Mouse (Mus musculus) neural tube, embryonic 12.5 days (tissue): ENCODE results near the gene Itga3. TPM values are rescaled to one million over a fixed set of nuclear protein-coding genes. Genes with fewer than 3 reads are reported as not detected.
A peak's percentile ranks its signal among the peaks of the same experiment; 100 is the strongest.

Experiments
- ATAC-seq: fragments of 200-750 bp; cut with Nextera tagmentation; 2 replicates; pipeline ENCODE4 v1.8.0; 2017; ENCODE audit warnings: low read depth, mild to moderate bottlenecking, moderate TSS enrichment, moderate library complexity; ENCODE audit not compliant: low FRiP score
- H3K27ac ChIP-seq: fragments of 300-500 bp; sonication (generic); 2 replicates; pipeline ENCODE4 v1.5.1; 2016
- H3K27me3 ChIP-seq: fragments of 300-500 bp; sonication (generic); replicated peaks from 2 replicates; pipeline ENCODE4 v1.6.1; 2016; ENCODE audit warnings: mild to moderate bottlenecking
- H3K36me3 ChIP-seq: fragments of 300-500 bp; sonication (generic); 2 replicates; pipeline ENCODE4 v1.6.1; 2016; ENCODE audit warnings: mild to moderate bottlenecking
- H3K4me1 ChIP-seq: fragments of 300-500 bp; sonication (generic); 2 replicates; pipeline ENCODE4 v1.6.1; 2016
- H3K4me2 ChIP-seq: fragments of 300-500 bp; sonication (generic); replicated peaks from 2 replicates; pipeline ENCODE4 v1.6.1; 2016; ENCODE audit warnings: mild to moderate bottlenecking
- H3K4me3 ChIP-seq: fragments of 300-500 bp; sonication (generic); 2 replicates; pipeline ENCODE4 v1.5.1; 2016
- H3K9ac ChIP-seq: fragments of 300-500 bp; sonication (generic); 2 replicates; pipeline ENCODE4 v1.6.1; 2016; ENCODE audit warnings: mild to moderate bottlenecking
- H3K9me3 ChIP-seq: fragments of 300-500 bp; sonication (generic); 2 replicates; pipeline ENCODE4 v1.6.1; 2016; ENCODE audit warnings: mild to moderate bottlenecking
- WGBS: fragments of 180-500 bp; shearing (Covaris S2); methylation state at CpG from one replicate; pipeline ENCODE4 v1.1.7; 2016; 5-methylcytosine and 5-hydroxymethylcytosine counted together
- polyA plus RNA-seq: library from polyadenylated mRNA; unstranded; fragments of >200 nt; fragmentation: Nextera tagmentation; extraction: Ambion mirVana; gene quantifications from 2 replicates; pipeline ENCODE4 v1.2.1, GENCODE M21; 2016

The Itga3 gene
- polyA plus RNA-seq, result 7.6 and 9.3 TPM in 2 replicates

DNA sequence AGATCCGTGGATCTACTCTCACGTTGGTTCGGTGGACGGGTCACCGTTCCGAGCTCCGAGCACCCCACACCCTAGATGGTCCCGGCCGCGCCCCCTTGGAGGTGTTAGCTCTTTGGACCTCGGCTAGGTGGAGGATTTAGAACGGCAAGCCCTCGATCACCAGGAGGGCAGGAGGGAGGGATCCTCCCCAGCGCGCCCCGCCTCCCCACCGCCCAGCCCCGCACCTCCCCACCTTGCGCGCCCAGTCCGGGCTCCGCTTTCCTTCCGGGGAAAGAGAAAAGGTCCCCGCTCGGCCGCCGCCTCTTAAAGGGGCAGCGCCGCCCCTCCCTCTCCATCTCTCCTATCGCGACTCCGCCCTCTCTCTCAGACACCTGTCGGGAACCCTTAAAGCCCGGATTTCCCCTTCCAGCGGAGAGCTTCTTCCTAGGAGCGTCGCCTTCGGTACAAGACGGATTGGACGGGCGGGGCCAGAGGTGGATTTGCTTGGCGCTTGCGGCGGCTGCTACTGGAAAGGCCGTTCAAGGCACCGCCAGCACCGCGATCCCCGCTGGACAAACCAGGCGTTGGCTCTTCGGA lies at the start of gene Itga3:
TSS of gene Itga3 (minus strand) at position 266 of the 576 bp plus-strand sequence.
- Histone ChIP-seq H3K27ac (0 out of 2 replicates have a peak within 1 kb of the TSS, but pooled peaks have one; percentile 7), H3K4me1 (peaks cover 20% of the 10 kb centered on the region), H3K4me2 (peak within 1 kb of the TSS; percentile 88), H3K27me3 (peaks cover 54% of the 10 kb centered on the region), H3K36me3 (no peaks in the 10 kb centered on the region), H3K4me3 (peak within 1 kb of the TSS; percentile 59), H3K9ac (peak within 1 kb of the TSS; percentile 67), H3K9me3 (no peaks in the 10 kb centered on the region)
- under 1% methylated on average over 45 of the region's 51 CpGs for WGBS
- peak; percentile 66 for ATAC-seq

DNA sequence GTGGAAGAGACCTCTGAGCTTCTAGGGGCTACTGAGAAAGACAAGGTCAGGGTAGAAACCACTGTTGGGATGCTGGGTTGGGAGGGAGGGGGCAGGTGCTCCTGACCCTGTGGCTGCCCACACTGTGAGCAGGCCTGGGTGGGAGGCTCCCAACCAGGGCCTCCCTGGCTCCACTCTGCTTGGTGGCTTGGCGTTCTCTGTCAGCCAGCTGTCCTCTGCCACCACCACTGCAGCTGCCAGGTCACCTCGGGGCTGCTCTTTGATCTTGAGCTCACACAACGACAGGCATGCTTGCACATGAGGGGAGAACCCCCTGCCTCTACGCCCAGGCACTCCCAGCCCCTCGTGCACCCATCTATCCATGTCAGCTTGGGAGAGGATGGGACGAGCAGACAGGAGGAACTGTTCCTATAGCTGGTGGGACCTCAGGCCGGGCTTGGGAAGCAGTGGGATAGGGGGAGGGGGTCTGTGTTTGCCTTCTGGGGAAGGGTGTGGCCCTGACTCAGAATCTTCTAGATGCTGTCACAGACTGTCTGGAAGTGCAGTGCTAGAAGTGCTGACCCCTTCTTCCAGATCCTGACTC lies 48.9 kb upstream of the Itga3 start:
- H3K36me3 ChIP-seq, result no peaks in the 10 kb centered on the region
- no peak overlapping the region for H3K4me2 ChIP-seq
- H3K27me3 ChIP-seq, result peaks cover 67% of the 10 kb centered on the region
- no peak overlapping the region for H3K27ac ChIP-seq
- no peaks in the 10 kb centered on the region for H3K9me3 ChIP-seq
- no peak overlapping the region for H3K9ac ChIP-seq
- H3K4me1 ChIP-seq, result peaks cover 23% of the 10 kb centered on the region
- 17% methylated on average over 7 of the region's 7 CpGs for WGBS
- H3K4me3 ChIP-seq, result no peak overlapping the region
- no peak for ATAC-seq

DNA sequence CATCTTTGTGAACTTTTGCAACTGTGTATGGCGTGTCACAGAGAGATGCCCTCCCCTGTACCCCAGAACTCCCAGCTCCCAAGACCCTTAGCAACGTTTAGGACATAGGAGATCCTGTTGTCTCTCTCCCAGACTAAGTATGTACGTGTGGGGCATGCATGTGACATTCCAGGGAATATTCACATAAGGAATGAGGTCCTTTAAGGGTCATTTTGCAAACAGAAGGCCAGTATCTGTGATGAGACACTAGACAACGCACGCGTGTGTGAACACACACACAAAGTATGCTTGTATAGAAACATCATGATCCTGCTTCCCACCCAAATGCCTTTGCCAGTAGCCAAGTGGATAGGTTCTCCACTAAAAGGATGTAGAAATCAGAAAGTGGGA lies 45.5 kb upstream of the Itga3 start:
- Histone ChIP-seq H3K27ac (no peak overlapping the region), H3K9me3 (no peaks in the 10 kb centered on the region), H3K4me1 (peaks cover 29% of the 10 kb centered on the region), H3K4me3 (no peak overlapping the region), H3K9ac (no peak overlapping the region), H3K27me3 (peaks cover 88% of the 10 kb centered on the region), H3K4me2 (0 out of 2 replicates have a peak overlapping the region, but pooled peaks have one; percentile 73), H3K36me3 (no peaks in the 10 kb centered on the region)
- no peak for ATAC-seq
- 28% methylated on average over 6 of the region's 6 CpGs for WGBS

DNA sequence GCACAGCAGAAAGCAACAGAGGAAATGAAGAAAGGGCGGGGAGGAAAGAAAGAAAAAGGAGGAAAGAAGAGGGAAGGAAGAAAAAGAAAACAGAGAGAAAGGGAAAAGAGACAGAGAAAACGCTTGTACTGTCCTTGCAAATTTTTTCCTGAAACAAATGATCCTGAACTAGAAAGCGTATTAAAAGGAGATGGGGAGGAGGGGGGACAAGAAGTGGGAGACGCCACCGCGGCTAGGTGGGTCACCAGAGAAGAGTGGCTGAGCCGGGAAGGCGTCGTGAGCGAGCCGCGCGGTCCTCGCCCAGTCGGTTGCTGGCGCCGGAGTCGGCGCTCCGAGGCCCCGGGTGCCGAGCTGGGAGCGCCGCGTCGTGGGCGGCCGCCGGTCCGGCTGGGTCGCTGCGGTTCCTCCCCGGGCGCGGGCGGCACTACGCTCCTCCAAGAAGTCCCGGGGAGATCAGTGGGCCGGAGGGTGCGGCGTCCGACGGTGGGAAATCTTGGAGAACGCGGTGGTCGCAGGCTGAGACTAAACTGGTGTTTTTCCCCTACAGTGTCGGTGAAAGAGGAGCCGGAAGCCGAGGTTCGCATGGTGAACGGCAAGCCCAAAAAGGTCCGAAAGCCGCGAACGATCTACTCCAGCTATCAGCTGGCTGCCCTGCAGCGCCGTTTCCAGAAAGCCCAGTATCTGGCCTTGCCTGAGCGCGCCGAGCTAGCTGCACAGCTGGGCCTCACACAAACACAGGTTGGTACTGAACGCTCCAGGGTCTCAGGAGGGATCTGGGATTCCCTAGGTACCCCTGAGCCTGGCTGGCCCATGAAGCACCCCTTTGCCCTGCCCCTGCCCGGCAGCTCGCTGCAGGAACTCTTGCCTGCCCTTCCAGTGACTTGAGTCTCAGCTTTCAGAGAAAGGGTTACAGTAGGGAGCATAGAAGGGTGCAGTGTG lies 44.8 kb upstream of the Itga3 start:
- no peak for ATAC-seq
- peak overlapping the region; percentile 73 for H3K4me2 ChIP-seq
- H3K9ac ChIP-seq, result no peak overlapping the region
- H3K27me3 ChIP-seq, result peaks cover 87% of the 10 kb centered on the region
- peak overlapping the region; percentile 41 for H3K4me3 ChIP-seq
- H3K4me1 ChIP-seq, result peaks cover 24% of the 10 kb centered on the region
- no peaks in the 10 kb centered on the region for H3K9me3 ChIP-seq
- no peak overlapping the region for H3K27ac ChIP-seq
- WGBS, result under 1% methylated on average over 63 of the region's 63 CpGs
- H3K36me3 ChIP-seq, result no peaks in the 10 kb centered on the region

DNA sequence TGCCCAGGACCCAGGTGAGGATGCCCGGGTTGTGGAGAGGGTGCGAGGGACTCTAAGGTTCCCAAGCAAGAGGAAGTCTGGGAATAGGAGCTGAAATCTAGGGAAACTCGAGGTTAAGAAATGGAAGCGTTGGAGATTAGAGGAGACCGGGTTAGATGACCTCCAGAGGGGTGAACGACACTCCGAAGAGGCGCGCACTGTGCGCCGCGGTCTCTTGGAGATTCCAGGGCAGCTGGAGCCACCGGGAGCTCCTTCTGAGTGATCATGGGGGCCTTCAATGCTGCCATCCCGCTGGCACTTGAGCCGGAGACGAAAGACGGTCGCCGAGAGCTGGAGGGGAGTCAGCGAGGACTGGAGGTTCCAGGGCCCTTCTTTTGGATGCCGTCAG lies 44.0 kb upstream of the Itga3 start:
- under 1% methylated on average over 21 of the region's 21 CpGs for WGBS
- H3K4me3 ChIP-seq, result peak overlapping the region; percentile 41
- no peaks in the 10 kb centered on the region for H3K36me3 ChIP-seq
- no peak for ATAC-seq
- H3K4me2 ChIP-seq, result peak overlapping the region; percentile 73
- no peaks in the 10 kb centered on the region for H3K9me3 ChIP-seq
- peaks cover 19% of the 10 kb centered on the region for H3K4me1 ChIP-seq
- H3K9ac ChIP-seq, result 0 out of 2 replicates have a peak overlapping the region, but pooled peaks have one; percentile 44
- H3K27ac ChIP-seq, result no peak overlapping the region
- peaks cover 80% of the 10 kb centered on the region for H3K27me3 ChIP-seq

DNA sequence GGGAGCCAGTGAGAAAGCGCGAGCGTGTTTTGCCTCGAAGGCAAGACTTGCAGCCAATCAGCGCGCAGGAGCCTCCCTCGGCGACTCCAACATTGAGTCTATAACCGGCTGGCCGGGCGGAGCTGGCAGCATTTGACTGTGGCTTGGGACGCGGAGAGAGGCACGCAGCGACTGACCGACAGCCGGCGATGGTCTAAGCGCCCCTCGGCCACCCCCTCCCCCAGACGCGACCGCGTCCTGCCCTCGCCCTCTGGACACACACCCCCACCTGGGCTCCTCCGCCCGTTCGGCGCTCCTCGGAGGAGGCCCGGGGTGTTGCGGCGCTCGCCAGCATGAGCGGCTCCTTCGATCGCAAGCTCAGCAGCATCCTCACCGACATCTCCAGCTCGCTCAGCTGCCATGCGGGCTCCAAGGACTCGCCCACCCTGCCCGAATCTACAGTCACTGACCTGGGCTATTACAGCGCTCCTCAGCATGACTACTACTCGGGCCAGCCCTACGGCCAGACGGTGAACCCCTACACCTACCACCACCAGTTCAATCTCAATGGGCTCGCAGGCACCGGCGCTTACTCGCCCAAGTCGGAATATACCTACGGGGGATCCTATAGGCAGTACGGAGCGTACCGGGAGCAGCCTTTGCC lies 43.5 kb upstream of the Itga3 start, which contains the start of gene Dlx3:
TSS of gene Dlx3 (plus strand) at position 130 of the 643 bp plus-strand sequence.
- Histone ChIP-seq H3K9me3 (no peaks in the 10 kb centered on the region), H3K4me1 (peaks cover 19% of the 10 kb centered on the region), H3K27ac (no peak within 1 kb of the TSS), H3K4me2 (peak within 1 kb of the TSS; percentile 73), H3K4me3 (peak within 1 kb of the TSS; percentile 41), H3K36me3 (no peaks in the 10 kb centered on the region), H3K9ac (peak within 1 kb of the TSS; percentile 44), H3K27me3 (peaks cover 75% of the 10 kb centered on the region)
- under 1% methylated on average over 55 of the region's 55 CpGs for WGBS
- peak; percentile 72 for ATAC-seq

DNA sequence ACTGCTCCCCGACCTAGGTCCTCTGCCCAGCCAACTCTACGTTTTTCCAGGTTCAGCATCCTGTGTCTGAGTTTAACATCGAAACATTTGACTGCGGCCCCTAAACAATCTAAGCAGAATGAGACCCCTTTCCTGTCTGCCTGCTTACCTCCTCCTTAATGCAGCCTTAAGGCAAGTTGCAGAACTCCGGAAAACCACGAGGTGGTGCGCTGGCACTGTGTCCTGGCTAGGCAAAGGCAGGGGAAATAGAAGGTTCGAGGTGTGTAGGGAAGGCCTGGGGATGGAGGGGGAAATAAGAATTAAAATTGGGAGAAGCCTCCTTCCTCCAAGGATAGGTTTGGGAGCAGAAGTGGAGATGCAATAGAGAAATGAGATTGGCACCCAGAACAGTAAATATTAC lies 41.9 kb upstream of the Itga3 start:
- Histone ChIP-seq H3K4me2 (no peak overlapping the region), H3K27me3 (peaks cover 63% of the 10 kb centered on the region), H3K9me3 (no peaks in the 10 kb centered on the region), H3K9ac (no peak overlapping the region), H3K4me1 (peaks cover 19% of the 10 kb centered on the region), H3K27ac (no peak overlapping the region), H3K36me3 (no peaks in the 10 kb centered on the region), H3K4me3 (no peak overlapping the region)
- WGBS, result 7% methylated on average over 8 of the region's 8 CpGs
- no peak for ATAC-seq

DNA sequence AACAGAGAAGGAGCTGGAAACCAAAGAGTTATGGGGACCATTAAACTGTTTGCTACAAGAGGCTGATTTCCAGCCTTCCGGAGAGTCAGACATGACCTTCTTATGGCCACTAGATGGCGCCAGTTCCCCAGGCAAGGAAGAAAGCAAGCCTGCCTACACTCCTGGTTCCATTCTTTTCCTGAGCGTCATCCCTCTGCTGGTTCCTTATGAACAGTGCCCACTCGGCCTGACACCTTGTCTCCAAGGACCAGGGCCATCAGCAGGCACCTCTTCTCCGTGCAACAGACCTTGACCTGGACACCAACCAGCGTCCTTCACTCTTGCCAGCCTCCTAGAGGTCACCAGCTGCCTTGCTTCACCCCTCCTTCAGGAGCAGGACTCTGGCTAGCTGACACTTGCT lies 40.4 kb upstream of the Itga3 start:
- WGBS, result 3% methylated on average over 6 of the region's 6 CpGs
- H3K36me3 ChIP-seq, result no peaks in the 10 kb centered on the region
- no peaks in the 10 kb centered on the region for H3K9me3 ChIP-seq
- peaks cover 19% of the 10 kb centered on the region for H3K4me1 ChIP-seq
- H3K27ac ChIP-seq, result no peak overlapping the region
- no peak overlapping the region for H3K4me2 ChIP-seq
- H3K27me3 ChIP-seq, result peaks cover 48% of the 10 kb centered on the region
- ATAC-seq, result peak; percentile 54; the same call in 1 of the 2 replicates
- H3K4me3 ChIP-seq, result no peak overlapping the region
- no peak overlapping the region for H3K9ac ChIP-seq

DNA sequence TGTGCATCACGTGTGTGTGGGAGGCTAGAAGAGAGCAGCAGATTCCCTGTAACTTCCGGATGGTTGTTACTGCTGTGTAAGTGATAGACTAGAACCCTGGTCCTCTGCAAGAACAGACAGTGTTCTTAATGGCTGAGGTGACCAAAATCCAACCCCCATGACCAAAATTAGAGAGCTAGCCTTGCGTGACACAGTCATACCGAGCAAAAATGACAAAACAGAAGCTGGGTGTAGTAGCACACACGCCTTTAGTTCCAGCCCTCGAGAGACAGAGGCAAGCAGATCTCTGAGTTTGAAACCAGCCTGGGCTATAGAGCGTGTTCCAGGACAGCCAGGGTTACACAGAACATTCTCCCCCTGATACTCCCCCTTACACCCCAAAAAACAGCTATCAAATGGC lies 33.5 kb upstream of the Itga3 start:
- 87% methylated on average over 7 of the region's 7 CpGs for WGBS
- no peak overlapping the region for H3K9ac ChIP-seq

DNA sequence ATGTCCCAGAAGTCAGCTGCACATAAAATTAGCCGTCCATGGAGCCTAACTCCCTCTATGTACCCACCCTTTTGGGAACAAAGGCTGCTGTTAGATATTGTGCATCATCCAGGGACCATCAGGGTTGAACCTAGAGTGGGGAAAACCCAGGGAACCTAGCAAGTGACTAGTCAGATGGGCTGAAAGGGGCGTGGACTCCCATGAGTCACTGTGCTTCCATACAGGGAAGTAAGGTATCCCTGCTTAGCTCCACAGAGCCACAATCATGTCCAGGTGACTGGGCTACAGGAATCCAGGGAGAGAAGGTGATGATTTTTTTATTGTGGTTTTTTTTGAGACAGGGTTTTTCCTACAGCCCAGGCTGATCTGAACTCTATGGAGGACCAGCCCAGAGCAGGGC lies 32.4 kb upstream of the Itga3 start:
- WGBS, result 87% methylated on average over 2 of the region's 2 CpGs
- no peaks in the 10 kb centered on the region for H3K36me3 ChIP-seq
- no peak overlapping the region for H3K27ac ChIP-seq
- ATAC-seq, result no peak
- H3K4me2 ChIP-seq, result no peak overlapping the region
- no peaks in the 10 kb centered on the region; the same call in 1 of the 2 replicates for H3K27me3 ChIP-seq
- H3K4me1 ChIP-seq, result peaks cover 12% of the 10 kb centered on the region
- no peak overlapping the region for H3K4me3 ChIP-seq
- no peaks in the 10 kb centered on the region for H3K9me3 ChIP-seq
- no peak overlapping the region for H3K9ac ChIP-seq

More for the DNA sequence above, 33.5 kb upstream of the Itga3 start:
- Histone ChIP-seq H3K4me1 (peaks cover 12% of the 10 kb centered on the region), H3K27ac (no peak overlapping the region), H3K9me3 (no peaks in the 10 kb centered on the region), H3K4me3 (no peak overlapping the region), H3K4me2 (no peak overlapping the region), H3K27me3 (no peaks in the 10 kb centered on the region; the same call in 1 of the 2 replicates), H3K36me3 (no peaks in the 10 kb centered on the region)
- no peak for ATAC-seq

DNA sequence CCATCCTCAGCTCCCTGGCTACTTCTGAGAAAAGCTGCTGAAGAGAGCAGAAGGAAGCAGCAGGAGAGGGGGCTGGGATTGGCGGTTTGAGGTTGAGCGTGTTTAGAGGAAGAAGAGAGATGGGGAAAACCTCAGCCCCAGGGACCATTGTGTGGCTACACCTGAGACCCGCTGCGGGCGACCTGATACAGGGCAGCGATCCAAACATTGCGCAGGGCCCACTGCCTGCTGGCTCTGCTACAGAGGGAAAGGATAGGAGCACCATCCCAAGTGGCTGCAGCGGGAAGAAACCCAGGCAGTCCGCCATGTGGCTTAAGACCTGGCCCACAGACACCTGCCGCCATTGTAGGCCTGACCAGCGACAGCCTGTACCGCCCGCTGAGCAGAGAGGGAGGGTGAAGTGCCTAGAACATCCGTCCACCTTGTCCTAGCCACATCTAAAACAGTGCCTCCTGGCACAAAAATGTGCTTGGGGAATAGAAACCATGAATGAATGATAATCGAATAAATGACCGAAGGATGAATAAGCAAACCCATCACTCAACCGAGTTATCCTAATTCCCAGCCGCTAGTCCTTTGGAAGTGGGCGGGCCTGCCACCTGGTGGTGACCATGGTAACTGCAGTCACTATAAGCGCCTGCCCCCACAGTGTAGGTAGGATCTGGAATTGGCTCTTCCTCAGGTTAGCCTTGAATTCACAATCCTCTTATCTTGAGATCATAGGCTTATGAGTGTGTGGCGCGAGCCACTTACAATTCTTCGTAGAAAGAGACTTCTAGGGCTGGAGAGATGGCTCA lies 30.0 kb upstream of the Itga3 start:
- Histone ChIP-seq H3K9me3 (no peaks in the 10 kb centered on the region), H3K9ac (no peak overlapping the region), H3K4me3 (no peak overlapping the region), H3K4me2 (peak overlapping the region; percentile 7), H3K27me3 (no peaks in the 10 kb centered on the region; the same call in 1 of the 2 replicates), H3K27ac (no peak overlapping the region), H3K4me1 (peaks cover 12% of the 10 kb centered on the region), H3K36me3 (no peaks in the 10 kb centered on the region)
- 0 out of 2 replicates have a peak, but pooled peaks have one; percentile 53 for ATAC-seq
- 42% methylated on average over 23 of the region's 23 CpGs for WGBS
